Mouse (Mus musculus): Measurements from ENCODE around the gene Smim5. TPM values are rescaled to one million over a fixed set of nuclear protein-coding genes. Genes with fewer than 3 reads are reported as not detected.

The Smim5 gene
- polyA plus RNA-seq, 1 experiment = not detected

- no peak overlapping the region for H3K27ac ChIP-seq (replicated peaks; ENCODE audit: low read depth, low read length)
- peaks cover 5% of the 10 kb centered on the region for H3K4me1 ChIP-seq (ENCODE audit: control insufficient read depth, insufficient read depth, insufficient read length, low read length)
- no peak overlapping the region for H3K4me3 ChIP-seq (ENCODE audit: insufficient read depth, low read depth, low read length)
These were observed 31.5 kb downstream of the Smim5 start for GRCm38 (mm10) chr11:115931235-115931634.

GRCm38 (mm10) chr11:115933108-115933746 lies 33.5 kb downstream of the Smim5 start, which contains the start of the genes Sap30bp and Recql5:
Gene Sap30bp (plus strand): TSS chr11:115933282.
Gene Recql5 (minus strand): TSS chr11:115933477.
- Histone ChIP-seq H3K4me3 (ENCODE audit: insufficient read depth, low read depth, low read length) (peak within 1 kb of the TSS; percentile 89), H3K27ac (replicated peaks; ENCODE audit: low read depth, low read length) (0 out of 2 replicates have a peak within 1 kb of the TSS, but pooled peaks have one; percentile 8), H3K4me1 (ENCODE audit: control insufficient read depth, insufficient read depth, insufficient read length, low read length) (peaks cover 5% of the 10 kb centered on the region)

DNA sequence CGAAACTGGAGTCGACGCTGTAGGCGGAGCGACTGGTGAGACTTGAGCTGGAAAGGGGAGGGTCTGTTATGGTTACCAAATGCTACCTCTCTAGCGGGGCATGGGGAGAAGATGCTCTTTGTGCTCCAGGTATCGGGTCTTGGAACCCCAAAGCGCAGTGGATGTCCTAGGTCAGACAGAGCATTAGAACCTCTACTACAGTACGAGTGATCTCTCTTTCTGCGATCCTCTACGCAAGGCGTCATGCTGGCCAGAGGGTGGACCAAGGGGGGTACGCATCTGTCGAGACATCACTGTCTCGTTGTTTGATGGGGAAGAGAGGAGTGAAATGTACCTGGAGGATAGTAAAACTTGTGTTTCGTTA lies 34.0 kb downstream of the Smim5 start:
- Histone ChIP-seq H3K27ac (replicated peaks; ENCODE audit: low read depth, low read length) (0 out of 2 replicates have a peak overlapping the region, but pooled peaks have one; percentile 8), H3K4me3 (ENCODE audit: insufficient read depth, low read depth, low read length) (peak overlapping the region; percentile 77), H3K4me1 (ENCODE audit: control insufficient read depth, insufficient read depth, insufficient read length, low read length) (peaks cover 5% of the 10 kb centered on the region)

DNA sequence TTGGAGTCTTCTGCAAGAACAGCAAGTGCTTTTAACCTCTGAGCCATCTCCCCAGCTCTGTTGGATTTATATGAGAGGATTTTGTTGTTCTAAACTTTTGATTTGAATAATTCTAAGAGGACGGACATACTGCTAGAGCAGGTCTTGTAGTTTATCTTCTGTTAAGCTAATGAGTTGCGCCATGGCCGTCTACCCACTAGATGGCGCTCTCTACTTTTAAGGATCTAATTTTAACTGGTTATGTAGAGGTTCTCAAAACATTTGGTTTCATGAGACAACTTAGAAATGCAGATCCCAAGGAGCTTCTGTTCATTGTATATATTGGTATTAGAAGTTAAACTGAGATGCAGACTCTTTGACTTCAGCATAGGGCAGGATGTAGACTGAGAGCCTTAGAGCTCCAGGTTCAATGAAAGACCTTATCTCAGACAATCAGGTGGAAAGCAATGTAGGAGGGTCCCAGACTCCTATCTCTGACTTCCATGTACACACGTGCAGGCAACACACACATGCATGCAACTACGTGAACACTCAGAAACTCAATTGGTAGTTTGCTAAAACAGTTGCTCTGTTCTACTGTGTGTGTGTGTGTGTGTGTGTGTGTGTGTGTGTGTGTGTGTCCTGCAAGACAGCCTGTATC lies 40.0 kb downstream of the Smim5 start:
- H3K4me3 ChIP-seq (ENCODE audit: insufficient read depth, low read depth, low read length) = no peak overlapping the region
- H3K4me1 ChIP-seq (ENCODE audit: control insufficient read depth, insufficient read depth, insufficient read length, low read length) = no peaks in the 10 kb centered on the region
- H3K27ac ChIP-seq (replicated peaks; ENCODE audit: low read depth, low read length) = no peak overlapping the region

- Histone ChIP-seq H3K4me1 (ENCODE audit: control insufficient read depth, insufficient read depth, insufficient read length, low read length) (no peaks in the 10 kb centered on the region), H3K4me3 (ENCODE audit: insufficient read depth, low read depth, low read length) (no peak overlapping the region), H3K27ac (replicated peaks; ENCODE audit: low read depth, low read length) (no peak overlapping the region)
These were observed 42.2 kb downstream of the Smim5 start for GRCm38 (mm10) chr11:115941980-115942379.

- Histone ChIP-seq H3K27ac (replicated peaks; ENCODE audit: low read depth, low read length) (no peak overlapping the region), H3K4me3 (ENCODE audit: insufficient read depth, low read depth, low read length) (no peak overlapping the region), H3K4me1 (ENCODE audit: control insufficient read depth, insufficient read depth, insufficient read length, low read length) (no peaks in the 10 kb centered on the region)
These were observed 45.5 kb downstream of the Smim5 start for GRCm38 (mm10) chr11:115945247-115945646.

DNA sequence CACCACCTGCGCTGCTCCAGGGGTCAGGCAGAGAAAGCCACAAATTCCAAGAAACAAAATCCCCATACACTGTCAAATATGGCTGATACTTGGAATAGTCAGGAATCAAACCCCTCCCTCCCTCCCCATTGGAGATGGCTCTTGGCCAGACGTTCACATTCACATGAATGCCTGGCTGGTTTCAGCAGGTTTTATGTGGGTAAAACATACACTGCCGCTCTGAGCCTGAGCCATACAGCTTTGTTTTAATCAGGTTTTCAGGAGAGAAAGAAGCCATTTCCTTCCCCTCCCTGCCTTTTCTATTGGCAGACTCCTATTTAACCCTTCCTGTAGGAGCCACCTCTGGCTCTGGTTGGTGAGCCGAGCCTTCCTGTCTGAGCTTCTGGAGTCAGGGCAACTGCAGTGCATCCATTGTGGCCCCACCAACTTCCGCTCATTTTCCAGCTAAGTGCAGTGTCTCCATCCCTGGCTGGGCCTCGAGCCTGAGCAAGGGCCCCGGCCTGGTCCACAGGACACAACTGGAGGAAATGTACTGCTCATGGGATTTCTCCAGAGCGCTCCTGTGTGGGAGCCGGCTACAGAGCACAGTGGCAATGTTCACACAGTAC lies 46.6 kb downstream of the Smim5 start:
- H3K27ac ChIP-seq (replicated peaks; ENCODE audit: low read depth, low read length) = no peak overlapping the region
- H3K4me1 ChIP-seq (ENCODE audit: control insufficient read depth, insufficient read depth, insufficient read length, low read length) = no peaks in the 10 kb centered on the region
- H3K4me3 ChIP-seq (ENCODE audit: insufficient read depth, low read depth, low read length) = no peak overlapping the region

GRCm38 (mm10) chr11:115948316-115948715 lies 48.5 kb downstream of the Smim5 start:
- Histone ChIP-seq H3K4me1 (ENCODE audit: control insufficient read depth, insufficient read depth, insufficient read length, low read length) (no peaks in the 10 kb centered on the region), H3K27ac (replicated peaks; ENCODE audit: low read depth, low read length) (no peak overlapping the region), H3K4me3 (ENCODE audit: insufficient read depth, low read depth, low read length) (no peak overlapping the region)

- no peak overlapping the region for H3K4me3 ChIP-seq (ENCODE audit: insufficient read depth, low read depth, low read length)
- peaks cover 4% of the 10 kb centered on the region; the same call in 1 of the 2 replicates for H3K4me1 ChIP-seq (ENCODE audit: control insufficient read depth, insufficient read depth, insufficient read length, low read length)
- H3K27ac ChIP-seq (replicated peaks; ENCODE audit: low read depth, low read length) = no peak overlapping the region
These were observed 51.0 kb downstream of the Smim5 start for GRCm38 (mm10) chr11:115950719-115951118.

GRCm38 (mm10) chr11:115954712-115955111 lies 54.9 kb downstream of the Smim5 start:
- Histone ChIP-seq H3K27ac (replicated peaks; ENCODE audit: low read depth, low read length) (peak overlapping the region; percentile 57), H3K4me3 (ENCODE audit: insufficient read depth, low read depth, low read length) (no peak overlapping the region), H3K4me1 (ENCODE audit: control insufficient read depth, insufficient read depth, insufficient read length, low read length) (peaks cover 5% of the 10 kb centered on the region; the same call in 1 of the 2 replicates)

DNA sequence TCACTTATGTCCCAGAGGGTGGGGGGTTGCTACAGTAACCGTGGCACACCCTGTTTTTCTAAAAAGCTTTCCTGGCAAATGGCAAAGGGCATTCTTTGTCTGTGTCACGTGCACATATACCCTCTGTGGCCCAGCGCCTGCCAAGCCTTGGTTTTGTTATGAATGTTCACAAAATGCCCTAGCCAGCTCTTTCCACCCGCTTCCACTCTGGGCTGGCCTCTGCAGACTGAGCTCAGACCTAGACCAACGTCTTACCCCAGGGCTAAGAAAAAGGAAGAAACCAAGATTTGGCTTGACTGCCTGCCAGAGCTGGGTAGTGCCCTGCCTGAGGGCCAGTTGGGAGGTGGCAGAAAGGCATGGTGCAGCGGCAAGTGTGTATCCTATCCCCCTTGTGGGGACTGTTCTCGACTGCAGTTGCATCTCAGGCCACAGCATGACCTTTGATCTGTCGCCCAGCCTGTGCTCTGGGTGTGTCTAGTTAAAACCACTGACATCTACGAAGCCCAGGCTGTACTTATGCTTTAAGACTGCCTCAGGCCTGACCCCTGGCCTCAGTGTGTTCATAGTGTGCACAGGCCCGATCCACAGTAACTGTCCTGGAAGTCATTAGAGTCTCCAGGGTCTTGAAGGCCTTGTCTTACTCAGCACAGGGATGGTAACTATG lies 55.6 kb downstream of the Smim5 start:
- Histone ChIP-seq H3K27ac (replicated peaks; ENCODE audit: low read depth, low read length) (peak overlapping the region; percentile 57), H3K4me1 (ENCODE audit: control insufficient read depth, insufficient read depth, insufficient read length, low read length) (peaks cover 5% of the 10 kb centered on the region; the same call in 1 of the 2 replicates), H3K4me3 (ENCODE audit: insufficient read depth, low read depth, low read length) (no peak overlapping the region)

Other genes starting within 250 kb of the Smim5 start
- gene Grb2, start 191.4 kb upstream of the Smim5 start, polyA plus RNA-seq (2012; ENCODE audit: insufficient read depth, insufficient read length, missing spikeins) = 29.1 and 32.4 TPM in 2 replicates
- gene Tmem94, start 134.5 kb upstream of the Smim5 start, polyA plus RNA-seq (2012; ENCODE audit: insufficient read depth, insufficient read length, missing spikeins) = 18.0 and 23.0 TPM in 2 replicates
- gene Caskin2, start 86.3 kb upstream of the Smim5 start, polyA plus RNA-seq (2012; ENCODE audit: insufficient read depth, insufficient read length, missing spikeins) = 8.8 and 10.4 TPM in 2 replicates
- gene Tsen54, start 85.2 kb upstream of the Smim5 start, polyA plus RNA-seq (2012; ENCODE audit: insufficient read depth, insufficient read length, missing spikeins) = 6.1 and 6.8 TPM in 2 replicates
- 4.0 and 5.5 TPM in 2 replicates for gene Llgl2, start 75.9 kb upstream of the Smim5 start, polyA plus RNA-seq (2012; ENCODE audit: insufficient read depth, insufficient read length, missing spikeins)
- not detected in 2 replicates for gene Myo15b, start 41.6 kb upstream of the Smim5 start, polyA plus RNA-seq (2012; ENCODE audit: insufficient read depth, insufficient read length, missing spikeins)
- not detected in 2 replicates for gene Smim6, start 12.1 kb downstream of the Smim5 start, polyA plus RNA-seq (2012; ENCODE audit: insufficient read depth, insufficient read length, missing spikeins)
- 10.0 and 12.0 TPM in 2 replicates for gene Sap30bp, start 33.3 kb downstream of the Smim5 start, polyA plus RNA-seq (2012; ENCODE audit: insufficient read depth, insufficient read length, missing spikeins)
- gene Recql5, start 33.5 kb downstream of the Smim5 start, polyA plus RNA-seq (2012; ENCODE audit: insufficient read depth, insufficient read length, missing spikeins) = 4.2 and 5.3 TPM in 2 replicates
- gene Itgb4, start 74.7 kb downstream of the Smim5 start, polyA plus RNA-seq (2012; ENCODE audit: insufficient read depth, insufficient read length, missing spikeins) = 1.5 and 2.2 TPM in 2 replicates
- 9.6 and 12.4 TPM in 2 replicates for gene Galk1, start 112.8 kb downstream of the Smim5 start, polyA plus RNA-seq (2012; ENCODE audit: insufficient read depth, insufficient read length, missing spikeins)
- 85.7 and 112 TPM in 2 replicates for gene H3f3b, start 128.0 kb downstream of the Smim5 start, polyA plus RNA-seq (2012; ENCODE audit: insufficient read depth, insufficient read length, missing spikeins)
- 2.9 and 4.0 TPM in 2 replicates for gene Unk, start 130.4 kb downstream of the Smim5 start, polyA plus RNA-seq (2012; ENCODE audit: insufficient read depth, insufficient read length, missing spikeins)
- not detected in 2 replicates for gene Unc13d, start 178.0 kb downstream of the Smim5 start, polyA plus RNA-seq (2012; ENCODE audit: insufficient read depth, insufficient read length, missing spikeins)
- 73.7 and 124 TPM in 2 replicates for gene Wbp2, start 187.0 kb downstream of the Smim5 start, polyA plus RNA-seq (2012; ENCODE audit: insufficient read depth, insufficient read length, missing spikeins)
- 4.6 and 8.3 TPM in 2 replicates for gene Trim47, start 227.2 kb downstream of the Smim5 start, polyA plus RNA-seq (2012; ENCODE audit: insufficient read depth, insufficient read length, missing spikeins)
- 5.9 and 8.3 TPM in 2 replicates for gene Trim65, start 231.2 kb downstream of the Smim5 start, polyA plus RNA-seq (2012; ENCODE audit: insufficient read depth, insufficient read length, missing spikeins)
- 99.5 and 121 TPM in 2 replicates for gene Mrpl38, start 238.9 kb downstream of the Smim5 start, polyA plus RNA-seq (2012; ENCODE audit: insufficient read depth, insufficient read length, missing spikeins)